Mouse (Mus musculus) spleen, adult 2 months (tissue): ENCODE results near the gene Vmn1r18.

Experiments
- CTCF ChIP-seq: fragments of 200-500 bp; IDR thresholded peaks from 2 replicates; pipeline ENCODE4 v1.5.1; 2011; ENCODE audit warnings: mild to moderate bottlenecking, inconsistent platforms; ENCODE audit not compliant: insufficient read depth, insufficient read length, insufficient replicate concordance; ENCODE audit errors: extremely low read depth
- POLR2A ChIP-seq: fragments of 200-500 bp; IDR thresholded peaks from 2 replicates; pipeline ENCODE4 v1.6.1; 2011; ENCODE audit warnings: low read depth, low read length, inconsistent platforms

- no peak for TF ChIP-seq CTCF
- no peak for TF ChIP-seq POLR2A
These were observed 66.2 kb downstream of the Vmn1r18 start, which contains the start of gene Vmn1r16 for GRCm38 (mm10) chr6:57329394-57329793.
